Mouse (Mus musculus) adrenal gland, adult 2 months (tissue): ENCODE results near the gene Nek5. TPM values are rescaled to one million over a fixed set of nuclear protein-coding genes. Genes with fewer than 3 reads are reported as not detected.
A peak's percentile ranks its signal among the peaks of the same experiment; 100 is the strongest.

Experiments
- DNase-seq: peaks from one replicate; pipeline ENCODE4 v3.0.0; 2021
- polyA plus RNA-seq: library from polyadenylated mRNA; depleted of rRNA; stranded (reverse); fragments of >200 nt; gene quantifications from 2 replicates; pipeline ENCODE4 v1.2.3, GENCODE M21; 2012
- total RNA-seq, 2 experiments: library from RNA; stranded (reverse); gene quantifications; 2 replicates each; pipeline ENCODE4 v1.2.3; 2021

Gene Nek5
- total and polyA plus RNA-seq, 3 experiments: 0.95 to 11.1 (median 3.1) TPM

GRCm38 (mm10) chr8:22089226-22089625, 35.6 kb downstream of the Nek5 start:
- DNase-seq: no peak

- no peak for DNase-seq
Measured at GRCm38 (mm10) chr8:22079313-22080007, 45.4 kb downstream of the Nek5 start.

GRCm38 (mm10) chr8:22061126-22061525, 63.7 kb downstream of the Nek5 start:
- peak; percentile 26 for DNase-seq

GRCm38 (mm10) chr8:22060446-22060889, 64.4 kb downstream of the Nek5 start, which contains the start of gene Alg11:
Alg11 (plus strand) TSS chr8:22060721.
- DNase-seq: peak; percentile 98

- no peak for DNase-seq
Measured at GRCm38 (mm10) chr8:22059821-22060445, 64.9 kb downstream of the Nek5 start, which contains the start of gene Atp7b. Atp7b (minus strand) TSS chr8:22060305.

GRCm38 (mm10) chr8:22059153-22059738, 65.6 kb downstream of the Nek5 start:
- DNase-seq: no peak

- no peak for DNase-seq
Measured at GRCm38 (mm10) chr8:22058368-22058767, 66.5 kb downstream of the Nek5 start.

GRCm38 (mm10) chr8:22056850-22057249, 68.0 kb downstream of the Nek5 start:
- DNase-seq: no peak

- DNase-seq: no peak
Measured at GRCm38 (mm10) chr8:22055492-22055877, 69.4 kb downstream of the Nek5 start.

- DNase-seq: peak; percentile 66
Measured at GRCm38 (mm10) chr8:22054674-22055491, 70.0 kb downstream of the Nek5 start.

GRCm38 (mm10) chr8:22047699-22048464, 77.0 kb downstream of the Nek5 start:
- peak; percentile 48 for DNase-seq

GRCm38 (mm10) chr8:22043706-22044105, 81.1 kb downstream of the Nek5 start:
- DNase-seq: no peak

GRCm38 (mm10) chr8:22042515-22042914, 82.3 kb downstream of the Nek5 start:
- no peak for DNase-seq

- DNase-seq: no peak
Measured at GRCm38 (mm10) chr8:22040153-22040509, 84.7 kb downstream of the Nek5 start.

- DNase-seq: no peak
Measured at GRCm38 (mm10) chr8:22039468-22040152, 85.2 kb downstream of the Nek5 start.

- DNase-seq: no peak
Measured at GRCm38 (mm10) chr8:22037022-22037421, 87.8 kb downstream of the Nek5 start.

GRCm38 (mm10) chr8:22036137-22036536, 88.7 kb downstream of the Nek5 start:
- no peak for DNase-seq

- no peak for DNase-seq
Measured at GRCm38 (mm10) chr8:22030990-22031389, 93.9 kb downstream of the Nek5 start.

- DNase-seq: no peak
Measured at GRCm38 (mm10) chr8:22028973-22029372, 95.9 kb downstream of the Nek5 start.

- DNase-seq: no peak
Measured at GRCm38 (mm10) chr8:22025241-22025640, 99.6 kb downstream of the Nek5 start.
